Mouse (Mus musculus) bone marrow macrophage, adult 2 months (primary cell): Measurements from ENCODE around the gene Gm28305.

ENCODE experiments used
- CTCF ChIP-seq: IDR thresholded peaks from 2 replicates; pipeline ENCODE4 v1.5.1; 2012; ENCODE audit warnings: low read depth, mild to moderate bottlenecking, low read length, moderate library complexity
- POLR2A ChIP-seq: IDR thresholded peaks from 2 replicates; pipeline ENCODE4 v1.6.1; 2012; ENCODE audit warnings: mild to moderate bottlenecking, low read depth, low read length, borderline replicate concordance

GRCm38 (mm10) chr9:104080038-104080437 is 39.6 kb downstream of the Gm28305 start:
- no peak for TF ChIP-seq POLR2A
- TF ChIP-seq CTCF: no peak
